Mouse (Mus musculus) lung, adult 2 months (tissue): ENCODE data around the gene Kars.

Source experiments
- CTCF ChIP-seq: fragments of 200-500 bp; IDR thresholded peaks from 2 replicates; pipeline ENCODE4 v1.5.1; 2011; ENCODE audit warnings: mild to moderate bottlenecking, low read length, control low read depth; ENCODE audit not compliant: insufficient read depth
- POLR2A ChIP-seq: fragments of 200-500 bp; IDR thresholded peaks from 2 replicates; pipeline ENCODE4 v1.6.1; 2011; ENCODE audit warnings: low read depth, mild to moderate bottlenecking, control low read depth, low read length, borderline replicate concordance; ENCODE audit errors: extremely low read depth

GRCm38 (mm10) chr8:112037521-112037920 lies 26.4 kb upstream of the Kars start:
- no peak for TF ChIP-seq CTCF
- no peak for TF ChIP-seq POLR2A
